Mouse (Mus musculus) olfactory bulb, adult 2 months (tissue): ENCODE measurements at regions not wholly inside any gene's neighbourhood (a gene's known extent, or its start where the extent isn't known, plus 50 kb on each side); places are given as distances from the start of the nearest gene placed in this dataset.

Experiments
- H3K27ac ChIP-seq: fragments of 200-500 bp; 2 replicates; pipeline ENCODE4 v1.5.1; 2012; ENCODE audit warnings: low read depth, low read length; ENCODE audit not compliant: insufficient read depth
- H3K4me1 ChIP-seq: fragments of 200-500 bp; 2 replicates; pipeline ENCODE4 v1.6.1; 2012; ENCODE audit warnings: low read length; ENCODE audit not compliant: control insufficient read depth, insufficient read depth
- H3K4me3 ChIP-seq: fragments of 200-500 bp; 2 replicates; pipeline ENCODE4 v1.5.1; 2012; ENCODE audit warnings: mild to moderate bottlenecking, low read depth, low read length, moderate library complexity; ENCODE audit not compliant: insufficient read depth
- CTCF ChIP-seq: fragments of 200-500 bp; IDR thresholded peaks from 2 replicates; pipeline ENCODE4 v1.5.1; 2012; ENCODE audit warnings: low read depth, mild to moderate bottlenecking, low read length, moderate library complexity; ENCODE audit not compliant: insufficient read depth
- POLR2A ChIP-seq: fragments of 200-500 bp; IDR thresholded peaks from 2 replicates; pipeline ENCODE4 v1.6.1; 2012; ENCODE audit warnings: mild to moderate bottlenecking, low read depth, low read length, moderate library complexity; ENCODE audit not compliant: insufficient read depth
- WGBS: fragments of 180-500 bp; shearing (Covaris S2); methylation state at CpG from one replicate; pipeline ENCODE4 v1.1.7; 2018; 5-methylcytosine and 5-hydroxymethylcytosine counted together

- Histone ChIP-seq H3K27ac (no peak overlapping the region), H3K4me3 (no peak overlapping the region), H3K4me1 (peaks cover 12% of the 10 kb centered on the region)
- WGBS, result 56% methylated on average over 5 of the region's 5 CpGs
- TF ChIP-seq CTCF (no peak), POLR2A (no peak)
These were observed 61.6 kb downstream of the Spesp1 start for GRCm38 (mm10) chr9:62220451-62220850.

GRCm38 (mm10) chr9:62215151-62215859, 66.7 kb downstream of the Spesp1 start:
- 78% methylated on average over 13 of the region's 13 CpGs for WGBS
- no peak for TF ChIP-seq POLR2A
- Histone ChIP-seq H3K4me1 (peaks cover 3% of the 10 kb centered on the region), H3K4me3 (no peak overlapping the region), H3K27ac (no peak overlapping the region)

GRCm38 (mm10) chr9:62214546-62214945, 67.5 kb downstream of the Spesp1 start:
- Histone ChIP-seq H3K4me3 (no peak overlapping the region), H3K27ac (no peak overlapping the region), H3K4me1 (no peaks in the 10 kb centered on the region)
- TF ChIP-seq CTCF, result no peak
- WGBS, result 84% methylated on average over 4 of the region's 4 CpGs

GRCm38 (mm10) chr9:62212615-62213014, 69.4 kb downstream of the Spesp1 start:
- TF ChIP-seq POLR2A (no peak), CTCF (no peak)
- WGBS, result 32% methylated on average over 6 of the region's 6 CpGs
- H3K27ac ChIP-seq, result no peak overlapping the region
- H3K4me1 ChIP-seq, result no peaks in the 10 kb centered on the region
- H3K4me3 ChIP-seq, result no peak overlapping the region

- Histone ChIP-seq H3K27ac (no peak overlapping the region), H3K4me3 (no peak overlapping the region), H3K4me1 (no peaks in the 10 kb centered on the region)
- 81% methylated on average over 5 of the region's 5 CpGs for WGBS
- TF ChIP-seq POLR2A (no peak), CTCF (no peak)
These were observed 71.2 kb downstream of the Spesp1 start for GRCm38 (mm10) chr9:62210815-62211214.

- no peaks in the 10 kb centered on the region for H3K4me1 ChIP-seq
- no peak for TF ChIP-seq CTCF
- TF ChIP-seq POLR2A, result no peak
- WGBS, result 73% methylated on average over 5 of the region's 5 CpGs
These were observed 73.6 kb downstream of the Spesp1 start for GRCm38 (mm10) chr9:62208436-62208835.

GRCm38 (mm10) chr9:62205264-62205663, 76.7 kb downstream of the Spesp1 start:
- no peak for TF ChIP-seq CTCF
- no peak for TF ChIP-seq POLR2A
- Histone ChIP-seq H3K27ac (no peak overlapping the region), H3K4me1 (no peaks in the 10 kb centered on the region), H3K4me3 (no peak overlapping the region)
- 81% methylated on average over 4 of the region's 4 CpGs for WGBS

More at GRCm38 (mm10) chr9:62208436-62208835, 73.6 kb downstream of the Spesp1 start:
- Histone ChIP-seq H3K4me3 (no peak overlapping the region), H3K27ac (no peak overlapping the region)

- H3K4me1 ChIP-seq, result 0 out of 2 replicates have a peak, but pooled peaks cover 4% of the 10 kb centered on the region
- 40% methylated on average over 4 of the region's 4 CpGs for WGBS
- H3K4me3 ChIP-seq, result no peak overlapping the region
- TF ChIP-seq POLR2A (no peak), CTCF (no peak)
- no peak overlapping the region for H3K27ac ChIP-seq
These were observed 78.5 kb downstream of the Spesp1 start for GRCm38 (mm10) chr9:62203556-62203955.

GRCm38 (mm10) chr9:62202331-62202730, 79.7 kb downstream of the Spesp1 start:
- H3K27ac ChIP-seq, result no peak overlapping the region
- TF ChIP-seq POLR2A, result no peak
- no peak for TF ChIP-seq CTCF
- H3K4me1 ChIP-seq, result 0 out of 2 replicates have a peak, but pooled peaks cover 4% of the 10 kb centered on the region
- H3K4me3 ChIP-seq, result no peak overlapping the region
- WGBS, result 96% methylated on average over 2 of the region's 2 CpGs
